Mouse (Mus musculus) cerebellum, postnatal 25 days (tissue): Measurements from ENCODE around the gene Gm7579.
A peak's percentile ranks its signal among the peaks of the same experiment; 100 is the strongest.
"Not testable (repeated sequence)": the region's sequence is repeated elsewhere in the genome, so short reads cannot be mapped to it uniquely, and the experiment has no call there.

Source experiments
- DNase-seq, 2 experiments: peaks; one replicate each; pipeline ENCODE4 v3.0.0; 2021; ENCODE audit warnings: mixed read lengths in 2 of 2

Gene Gm7579

GRCm38 (mm10) chr7:142211559-142211958 lies at the start of gene Gm7579:
TSS of gene Gm7579 (plus strand) at chr7:142211859.
- no peak for DNase-seq

GRCm38 (mm10) chr7:142165639-142166038 lies 46.0 kb upstream of the Gm7579 start, which contains the start of gene Gm4553:
TSS of gene Gm4553 (minus strand) at chr7:142165739.
- not testable (repeated sequence) for DNase-seq

GRCm38 (mm10) chr7:142169836-142170235 lies 41.8 kb upstream of the Gm7579 start:
- no peak for DNase-seq

GRCm38 (mm10) chr7:142175905-142176304 lies 35.8 kb upstream of the Gm7579 start, which contains the start of gene Krtap5-2:
TSS of gene Krtap5-2 (minus strand) at chr7:142176005.
- DNase-seq: not testable (repeated sequence)

GRCm38 (mm10) chr7:142178685-142179084 lies 33.0 kb upstream of the Gm7579 start:
- DNase-seq: no peak

- no peak for DNase-seq
Observed at GRCm38 (mm10) chr7:142181021-142181420, 30.6 kb upstream of the Gm7579 start.

- no peak for DNase-seq
Observed at GRCm38 (mm10) chr7:142188156-142188555, 23.5 kb upstream of the Gm7579 start.

GRCm38 (mm10) chr7:142190289-142190688 lies 21.4 kb upstream of the Gm7579 start, which contains the start of gene Gm10153:
TSS of gene Gm10153 (minus strand) at chr7:142190389.
- DNase-seq: no peak

GRCm38 (mm10) chr7:142198748-142199147 lies 12.9 kb upstream of the Gm7579 start:
- DNase-seq: no peak

- no peak for DNase-seq
Observed at GRCm38 (mm10) chr7:142201064-142201463, 10.6 kb upstream of the Gm7579 start, which contains the start of gene Krtap5-3. TSS of gene Krtap5-3 (plus strand) at chr7:142201364.

- DNase-seq: no peak
Observed at GRCm38 (mm10) chr7:142205488-142205887, 6.2 kb upstream of the Gm7579 start.

GRCm38 (mm10) chr7:142206891-142207290 lies 4.8 kb upstream of the Gm7579 start:
- DNase-seq: not testable (repeated sequence)

- DNase-seq: not testable (repeated sequence)
Observed at GRCm38 (mm10) chr7:142212136-142212535, 477 bp downstream of the Gm7579 start.

- DNase-seq: no peak
Observed at GRCm38 (mm10) chr7:142224518-142224917, 12.9 kb downstream of the Gm7579 start.

GRCm38 (mm10) chr7:142229871-142230270 lies 18.2 kb downstream of the Gm7579 start, which contains the start of gene Krtap5-5:
TSS of gene Krtap5-5 (minus strand) at chr7:142229971.
- DNase-seq: not testable (repeated sequence)

- no peak for DNase-seq
Observed at GRCm38 (mm10) chr7:142231540-142231939, 19.9 kb downstream of the Gm7579 start.

GRCm38 (mm10) chr7:142240978-142241377 lies 29.3 kb downstream of the Gm7579 start, which contains the start of gene Gm40460:
TSS of gene Gm40460 (minus strand) at chr7:142241078.
- DNase-seq: no peak

- peak; percentile 25 to 56 for DNase-seq
Observed at GRCm38 (mm10) chr7:142249824-142250223, 38.2 kb downstream of the Gm7579 start.

GRCm38 (mm10) chr7:142255517-142255916 lies 43.9 kb downstream of the Gm7579 start:
- DNase-seq: peak; percentile 39 to 69

- not testable (repeated sequence) for DNase-seq
Observed at GRCm38 (mm10) chr7:142258254-142258653, 46.6 kb downstream of the Gm7579 start, which contains the start of gene Gm2431. TSS of gene Gm2431 (minus strand) at chr7:142258354.
